Mouse (Mus musculus) embryonic facial prominence, embryonic 11.5 days (tissue): ENCODE data around the gene E130208F15Rik. TPM values are rescaled to one million over a fixed set of nuclear protein-coding genes. Genes with fewer than 3 reads are reported as not detected.
A peak's percentile ranks its signal among the peaks of the same experiment; 100 is the strongest.

Experiments
- ATAC-seq: fragments of 200-750 bp; cut with Nextera tagmentation; replicated peaks from 2 replicates; pipeline ENCODE4 v1.8.0; 2017; ENCODE audit warnings: low read depth; ENCODE audit not compliant: insufficient number of reproducible peaks, low FRiP score, low TSS enrichment
- DNase-seq: peaks from one replicate; pipeline ENCODE4 v3.0.0-alpha.2; 2015; ENCODE audit warnings: low spot score
- H3K27ac ChIP-seq: fragments of 300-500 bp; sonication (generic); replicated peaks from 2 replicates; pipeline ENCODE4 v1.5.1; 2014; ENCODE audit warnings: mild to moderate bottlenecking, low read depth, low read length, control low read depth
- H3K27me3 ChIP-seq: fragments of 300-500 bp; sonication (generic); 2 replicates; pipeline ENCODE4 v1.6.1; 2014; ENCODE audit warnings: mild to moderate bottlenecking, low read length, moderate library complexity, mixed read lengths; ENCODE audit not compliant: control insufficient read depth, insufficient read depth
- H3K36me3 ChIP-seq: fragments of 300-500 bp; sonication (generic); replicated peaks from 2 replicates; pipeline ENCODE4 v1.6.1; 2014; ENCODE audit warnings: low read depth, mild to moderate bottlenecking, low read length, moderate library complexity, mixed read lengths; ENCODE audit not compliant: control insufficient read depth, insufficient read depth
- H3K4me1 ChIP-seq: fragments of 300-500 bp; sonication (generic); 2 replicates; pipeline ENCODE4 v1.6.1; 2014; ENCODE audit warnings: low read length, mixed read lengths; ENCODE audit not compliant: control insufficient read depth, insufficient read depth
- H3K4me2 ChIP-seq: fragments of 300-500 bp; sonication (generic); 2 replicates; pipeline ENCODE4 v1.6.1; 2014; ENCODE audit warnings: low read depth, mild to moderate bottlenecking, control low read depth, low read length, moderate library complexity
- H3K4me3 ChIP-seq: fragments of 300-500 bp; sonication (generic); 2 replicates; pipeline ENCODE4 v1.5.1; 2014; ENCODE audit warnings: low read depth, low read length, control low read depth
- H3K9ac ChIP-seq: fragments of 300-500 bp; sonication (generic); replicated peaks from 2 replicates; pipeline ENCODE4 v1.6.1; 2014; ENCODE audit warnings: mild to moderate bottlenecking, control low read depth, low read length
- H3K9me3 ChIP-seq: fragments of 300-500 bp; sonication (generic); replicated peaks from 2 replicates; pipeline ENCODE4 v1.6.1; 2016; ENCODE audit warnings: mild to moderate bottlenecking, low read length, inconsistent platforms, mixed read lengths; ENCODE audit not compliant: control insufficient read depth
- WGBS: fragments of 180-500 bp; shearing (Covaris S2); extraction: QIAGEN DNeasy Blood & Tissue Kit; methylation state at CpG from one replicate; pipeline ENCODE4 v1.1.7; 2014; 5-methylcytosine and 5-hydroxymethylcytosine counted together
- polyA plus RNA-seq: library from polyadenylated mRNA; unstranded; fragments of >200 nt; fragmentation: Nextera tagmentation; extraction: Ambion mirVana; gene quantifications from 2 replicates; pipeline ENCODE4 v1.2.1, GENCODE M21; 2014

Gene E130208F15Rik
- polyA plus RNA-seq, 1 experiment from 2014 or later, result 1.4 TPM

GRCm38 (mm10) chr7:30294296-30294695 lies 27.2 kb upstream of the E130208F15Rik start:
- Histone ChIP-seq H3K27me3 (no peaks in the 10 kb centered on the region), H3K36me3 (peaks cover 6% of the 10 kb centered on the region), H3K4me3 (no peak overlapping the region)

GRCm38 (mm10) chr7:30295103-30295502 lies 26.4 kb upstream of the E130208F15Rik start:
- Histone ChIP-seq H3K4me2 (no peak overlapping the region), H3K27ac (no peak overlapping the region), H3K4me1 (no peaks in the 10 kb centered on the region; the same call in 1 of the 2 replicates), H3K4me3 (no peak overlapping the region), H3K36me3 (peaks cover 6% of the 10 kb centered on the region), H3K27me3 (no peaks in the 10 kb centered on the region), H3K9me3 (no peaks in the 10 kb centered on the region), H3K9ac (no peak overlapping the region)
- no peak for ATAC-seq
- DNase-seq, result no peak
- 66% methylated on average over 10 of the region's 10 CpGs for WGBS

More at GRCm38 (mm10) chr7:30294296-30294695, 27.2 kb upstream of the E130208F15Rik start:
- DNase-seq (no peak), ATAC-seq (no peak)
- Histone ChIP-seq H3K4me1 (no peaks in the 10 kb centered on the region; the same call in 1 of the 2 replicates), H3K9ac (no peak overlapping the region), H3K4me2 (no peak overlapping the region), H3K9me3 (no peaks in the 10 kb centered on the region), H3K27ac (no peak overlapping the region)
- WGBS, result 92% methylated on average over 5 of the region's 5 CpGs

GRCm38 (mm10) chr7:30296816-30297215 lies 24.7 kb upstream of the E130208F15Rik start:
- peaks cover 9% of the 10 kb centered on the region for H3K36me3 ChIP-seq
- no peaks in the 10 kb centered on the region for H3K27me3 ChIP-seq
- H3K4me2 ChIP-seq, result no peak overlapping the region
- no peaks in the 10 kb centered on the region for H3K4me1 ChIP-seq
- ATAC-seq (no peak), DNase-seq (no peak)
- H3K27ac ChIP-seq, result no peak overlapping the region
- no peak overlapping the region for H3K9ac ChIP-seq
- H3K9me3 ChIP-seq, result no peaks in the 10 kb centered on the region
- H3K4me3 ChIP-seq, result no peak overlapping the region
- WGBS, result 94% methylated on average over 15 of the region's 15 CpGs

- Histone ChIP-seq H3K4me3 (no peak overlapping the region), H3K4me1 (no peaks in the 10 kb centered on the region), H3K9ac (no peak overlapping the region), H3K4me2 (no peak overlapping the region), H3K36me3 (peaks cover 13% of the 10 kb centered on the region), H3K9me3 (no peaks in the 10 kb centered on the region), H3K27ac (no peak overlapping the region), H3K27me3 (no peaks in the 10 kb centered on the region)
- 83% methylated on average over 16 of the region's 16 CpGs for WGBS
- DNase-seq (no peak), ATAC-seq (no peak)
These were observed 24.3 kb upstream of the E130208F15Rik start for GRCm38 (mm10) chr7:30297266-30297665.

GRCm38 (mm10) chr7:30300914-30301313 lies 20.6 kb upstream of the E130208F15Rik start:
- peaks cover 22% of the 10 kb centered on the region for H3K36me3 ChIP-seq
- 54% methylated on average over 3 of the region's 3 CpGs for WGBS

GRCm38 (mm10) chr7:30306083-30306779 lies 15.3 kb upstream of the E130208F15Rik start:
- 89% methylated on average over 16 of the region's 16 CpGs for WGBS
- Histone ChIP-seq H3K4me3 (no peak overlapping the region), H3K27me3 (no peaks in the 10 kb centered on the region), H3K9ac (no peak overlapping the region), H3K9me3 (no peaks in the 10 kb centered on the region), H3K4me1 (no peaks in the 10 kb centered on the region), H3K36me3 (peaks cover 16% of the 10 kb centered on the region), H3K4me2 (no peak overlapping the region), H3K27ac (no peak overlapping the region)
- DNase-seq (peak; percentile 27), ATAC-seq (no peak)

More at GRCm38 (mm10) chr7:30300914-30301313, 20.6 kb upstream of the E130208F15Rik start:
- ATAC-seq, result no peak
- DNase-seq, result peak; percentile 43
- H3K4me3 ChIP-seq, result no peak overlapping the region
- no peak overlapping the region for H3K27ac ChIP-seq
- no peaks in the 10 kb centered on the region for H3K9me3 ChIP-seq
- H3K27me3 ChIP-seq, result no peaks in the 10 kb centered on the region
- H3K4me2 ChIP-seq, result no peak overlapping the region
- no peak overlapping the region for H3K9ac ChIP-seq
- no peaks in the 10 kb centered on the region for H3K4me1 ChIP-seq

- H3K27me3 ChIP-seq, result no peaks in the 10 kb centered on the region
- H3K9me3 ChIP-seq, result no peaks in the 10 kb centered on the region
- peak within 1 kb of the TSS; percentile 77 for H3K4me2 ChIP-seq
- ATAC-seq (peak; percentile 100), DNase-seq (peak; percentile 96)
- H3K27ac ChIP-seq, result no peak within 1 kb of the TSS
- peak within 1 kb of the TSS; percentile 51 for H3K4me3 ChIP-seq
- peak within 1 kb of the TSS; percentile 54 for H3K9ac ChIP-seq
- peaks cover 7% of the 10 kb centered on the region for H3K36me3 ChIP-seq
- WGBS, result 4% methylated on average over 27 of the region's 27 CpGs
- no peaks in the 10 kb centered on the region for H3K4me1 ChIP-seq
These were observed 13.2 kb upstream of the E130208F15Rik start, which contains the start of gene Alkbh6 for GRCm38 (mm10) chr7:30308076-30309005. Gene Alkbh6, plus strand, starts transcription at chr7:30308717.
